Mouse (Mus musculus): Measurements from ENCODE around the gene Megf8.
"Not testable (repeated sequence)": the region's sequence is repeated elsewhere in the genome, so short reads cannot be mapped to it uniquely, and the experiment has no call there.

The Megf8 gene

GRCm38 (mm10) chr7:25384318-25384717 lies 67.4 kb downstream of the Megf8 start:
- DNase-seq = no peak

GRCm38 (mm10) chr7:25384818-25385217 lies 67.9 kb downstream of the Megf8 start:
- no peak for DNase-seq

GRCm38 (mm10) chr7:25385259-25385658 lies 68.3 kb downstream of the Megf8 start:
- peak in 1 of 2 experiments; percentile 10 for DNase-seq

GRCm38 (mm10) chr7:25385850-25386555 lies 69.0 kb downstream of the Megf8 start:
- DNase-seq = peak; percentile 84 to 85

GRCm38 (mm10) chr7:25387811-25388440 lies 71.0 kb downstream of the Megf8 start:
- DNase-seq = no peak

GRCm38 (mm10) chr7:25388916-25389315 lies 72.0 kb downstream of the Megf8 start:
- no peak for DNase-seq

- DNase-seq = no peak
These were observed 73.2 kb downstream of the Megf8 start for GRCm38 (mm10) chr7:25390054-25390770.

- no peak for DNase-seq
These were observed 74.0 kb downstream of the Megf8 start for GRCm38 (mm10) chr7:25390986-25391385.

GRCm38 (mm10) chr7:25391856-25392453 lies 75.0 kb downstream of the Megf8 start:
- no peak for DNase-seq

GRCm38 (mm10) chr7:25392851-25393250 lies 75.9 kb downstream of the Megf8 start:
- DNase-seq = no peak

- peak in 1 of 2 experiments; percentile 16 for DNase-seq
These were observed 76.7 kb downstream of the Megf8 start for GRCm38 (mm10) chr7:25393451-25394210.

- no peak for DNase-seq
These were observed 77.8 kb downstream of the Megf8 start for GRCm38 (mm10) chr7:25394754-25395153.

- no peak for DNase-seq
These were observed 78.2 kb downstream of the Megf8 start for GRCm38 (mm10) chr7:25395186-25395557.

GRCm38 (mm10) chr7:25395558-25396521 lies 78.9 kb downstream of the Megf8 start:
- peak; percentile 95 to 96 for DNase-seq

- no peak for DNase-seq
These were observed 79.7 kb downstream of the Megf8 start for GRCm38 (mm10) chr7:25396621-25397020.

GRCm38 (mm10) chr7:25398610-25399009 lies 81.6 kb downstream of the Megf8 start, which contains the start of gene Lipe:
Gene Lipe, minus strand, starts transcription at chr7:25398710.
- no peak for DNase-seq

GRCm38 (mm10) chr7:25399028-25399427 lies 82.1 kb downstream of the Megf8 start:
- not testable (repeated sequence) for DNase-seq

GRCm38 (mm10) chr7:25401551-25401950 lies 84.6 kb downstream of the Megf8 start:
- DNase-seq = no peak

- no peak for DNase-seq
These were observed 85.0 kb downstream of the Megf8 start for GRCm38 (mm10) chr7:25401986-25402385.

- DNase-seq = peak in 1 of 2 experiments; percentile 30
These were observed 85.7 kb downstream of the Megf8 start for GRCm38 (mm10) chr7:25402671-25403101.

GRCm38 (mm10) chr7:25406468-25406867 lies 89.5 kb downstream of the Megf8 start:
- DNase-seq = no peak
